Mouse (Mus musculus) heart, embryonic 14.5 days (tissue): ENCODE data around the gene Fam53b. TPM values are rescaled to one million over a fixed set of nuclear protein-coding genes. Genes with fewer than 3 reads are reported as not detected.

ENCODE experiments used
- ATAC-seq: fragments of 200-750 bp; cut with Nextera tagmentation; 2 replicates; pipeline ENCODE4 v1.8.0; 2017; ENCODE audit warnings: low read depth, moderate TSS enrichment; ENCODE audit not compliant: insufficient number of reproducible peaks, insufficient read depth, low FRiP score
- H3K27ac ChIP-seq, 2 experiments: fragments of 200-500 bp in 1 of 2; fragments of 300-500 bp in 1 of 2; sonication (generic) in 1 of 2; replicated peaks in 1 of 2; 2 replicates each; pipeline ENCODE4 v1.5.1; 2012 to 2014; ENCODE audit warnings: low read depth in 2 of 2, low read length in 2 of 2, control low read depth in 1 of 2, mild to moderate bottlenecking in 1 of 2, mixed read lengths in 1 of 2; ENCODE audit not compliant: control insufficient read depth in 1 of 2, insufficient read depth in 1 of 2
- H3K27me3 ChIP-seq: fragments of 300-500 bp; sonication (generic); 2 replicates; pipeline ENCODE4 v1.6.1; 2014; ENCODE audit warnings: mild to moderate bottlenecking, low read length, control low read depth; ENCODE audit not compliant: control insufficient read depth, insufficient read depth
- H3K36me3 ChIP-seq: fragments of 300-500 bp; sonication (generic); 2 replicates; pipeline ENCODE4 v1.6.1; 2014; ENCODE audit warnings: mild to moderate bottlenecking, control low read depth, low read length, mixed read lengths; ENCODE audit not compliant: control insufficient read depth, insufficient read depth
- H3K4me1 ChIP-seq, 2 experiments: fragments of 200-500 bp in 1 of 2; fragments of 300-500 bp in 1 of 2; sonication (generic) in 1 of 2; 2 replicates each; pipeline ENCODE4 v1.6.1; 2012 to 2014; ENCODE audit warnings: low read length in 2 of 2, control low read depth in 1 of 2, mixed read lengths in 1 of 2; ENCODE audit not compliant: control insufficient read depth in 2 of 2, insufficient read depth in 2 of 2
- H3K4me2 ChIP-seq: fragments of 300-500 bp; sonication (generic); 2 replicates; pipeline ENCODE4 v1.6.1; 2014; ENCODE audit warnings: mild to moderate bottlenecking, low read length
- H3K4me3 ChIP-seq, 2 experiments: fragments of 200-500 bp in 1 of 2; fragments of 300-500 bp in 1 of 2; sonication (generic) in 1 of 2; 2 replicates each; pipeline ENCODE4 v1.5.1; 2012 to 2014; ENCODE audit warnings: low read length in 2 of 2, mild to moderate bottlenecking in 2 of 2, control low read depth in 1 of 2, low read depth in 1 of 2, moderate library complexity in 1 of 2; ENCODE audit not compliant: control insufficient read depth in 1 of 2, insufficient read depth in 1 of 2
- H3K9ac ChIP-seq: fragments of 300-500 bp; sonication (generic); 2 replicates; pipeline ENCODE4 v1.6.1; 2014; ENCODE audit warnings: mild to moderate bottlenecking, low read length
- H3K9me3 ChIP-seq: fragments of 300-500 bp; sonication (generic); 2 replicates; pipeline ENCODE4 v1.6.1; 2016; ENCODE audit warnings: low read length, control low read depth; ENCODE audit not compliant: control insufficient read depth
- WGBS: fragments of 180-500 bp; shearing (Covaris S2); extraction: QIAGEN DNeasy Blood & Tissue Kit; methylation state at CpG from one replicate; pipeline ENCODE4 v1.1.7; 2014; 5-methylcytosine and 5-hydroxymethylcytosine counted together
- polyA plus RNA-seq: library from polyadenylated mRNA; unstranded; fragments of >200 nt; fragmentation: Nextera tagmentation; extraction: Ambion mirVana; gene quantifications from 2 replicates; pipeline ENCODE4 v1.2.1, GENCODE M21; 2014

Fam53b gene
- polyA plus RNA-seq, 1 experiment from 2014 or later, result 15.4 TPM

- no peaks in the 10 kb centered on the region for H3K9me3 ChIP-seq
- no peak overlapping the region for H3K27ac ChIP-seq
- WGBS, result 69% methylated on average over 5 of the region's 5 CpGs
- H3K9ac ChIP-seq, result no peak overlapping the region
- H3K4me2 ChIP-seq, result no peak overlapping the region
- peaks cover 36% of the 10 kb centered on the region for H3K36me3 ChIP-seq
- peaks cover 11 to 23% of the 10 kb centered on the region in 2 experiments for H3K4me1 ChIP-seq
- H3K27me3 ChIP-seq, result no peaks in the 10 kb centered on the region
- no peak overlapping the region for H3K4me3 ChIP-seq
- no peak for ATAC-seq
These were observed 41.2 kb downstream of the Fam53b start for GRCm38 (mm10) chr7:132772440-132772839.

- Histone ChIP-seq H3K4me3 (no peak overlapping the region), H3K36me3 (peaks cover 26% of the 10 kb centered on the region), H3K4me1 (peaks cover 8 to 22% of the 10 kb centered on the region in 2 experiments; a peak in 3 of 4 replicates), H3K27me3 (no peaks in the 10 kb centered on the region), H3K4me2 (no peak overlapping the region), H3K27ac (no peak overlapping the region), H3K9ac (no peak overlapping the region), H3K9me3 (no peaks in the 10 kb centered on the region)
- WGBS, result 79% methylated on average over 12 of the region's 12 CpGs
- ATAC-seq, result no peak
These were observed 45.0 kb downstream of the Fam53b start for GRCm38 (mm10) chr7:132768498-132769344.

- no peak overlapping the region for H3K9ac ChIP-seq
- WGBS, result 84% methylated on average over 4 of the region's 4 CpGs
- peaks cover 8 to 21% of the 10 kb centered on the region in 2 experiments; a peak in 3 of 4 replicates for H3K4me1 ChIP-seq
- no peaks in the 10 kb centered on the region for H3K9me3 ChIP-seq
- H3K27ac ChIP-seq, result no peak overlapping the region
- no peak overlapping the region for H3K4me2 ChIP-seq
- no peak for ATAC-seq
- H3K4me3 ChIP-seq, result no peak overlapping the region
- no peaks in the 10 kb centered on the region for H3K27me3 ChIP-seq
- peaks cover 26% of the 10 kb centered on the region for H3K36me3 ChIP-seq
These were observed 45.7 kb downstream of the Fam53b start for GRCm38 (mm10) chr7:132767999-132768370.

- H3K9ac ChIP-seq, result no peak overlapping the region
- peaks cover 8 to 19% of the 10 kb centered on the region in 2 experiments; a peak in 3 of 4 replicates for H3K4me1 ChIP-seq
- H3K4me2 ChIP-seq, result no peak overlapping the region
- no peaks in the 10 kb centered on the region for H3K9me3 ChIP-seq
- no peak for ATAC-seq
- no peaks in the 10 kb centered on the region for H3K27me3 ChIP-seq
- WGBS, result 85% methylated on average over 12 of the region's 12 CpGs
- peaks cover 26% of the 10 kb centered on the region for H3K36me3 ChIP-seq
- H3K27ac ChIP-seq, result no peak overlapping the region
- no peak overlapping the region for H3K4me3 ChIP-seq
These were observed 46.3 kb downstream of the Fam53b start for GRCm38 (mm10) chr7:132767233-132767998.

- H3K4me1 ChIP-seq, result peaks cover 8 to 22% of the 10 kb centered on the region in 2 experiments; a peak in 3 of 4 replicates
These were observed 47.3 kb downstream of the Fam53b start for GRCm38 (mm10) chr7:132766235-132766871.

GRCm38 (mm10) chr7:132765629-132766186 lies 48.0 kb downstream of the Fam53b start:
- H3K27ac ChIP-seq, result peak overlapping the region in 1 of 2 experiments; percentile 15; a peak in 1 of 4 replicates
- no peaks in the 10 kb centered on the region for H3K9me3 ChIP-seq
- ATAC-seq, result no peak
- H3K27me3 ChIP-seq, result no peaks in the 10 kb centered on the region
- WGBS, result 55% methylated on average over 3 of the region's 3 CpGs
- H3K36me3 ChIP-seq, result peaks cover 25% of the 10 kb centered on the region
- no peak overlapping the region for H3K4me3 ChIP-seq
- peaks cover 8 to 22% of the 10 kb centered on the region in 2 experiments; a peak in 3 of 4 replicates for H3K4me1 ChIP-seq
- H3K9ac ChIP-seq, result no peak overlapping the region
- H3K4me2 ChIP-seq, result no peak overlapping the region

More at GRCm38 (mm10) chr7:132766235-132766871, 47.3 kb downstream of the Fam53b start:
- Histone ChIP-seq H3K4me2 (no peak overlapping the region), H3K9me3 (no peaks in the 10 kb centered on the region), H3K4me3 (no peak overlapping the region), H3K27ac (peak overlapping the region in 1 of 2 experiments; percentile 15; a peak in 1 of 4 replicates), H3K27me3 (no peaks in the 10 kb centered on the region), H3K9ac (no peak overlapping the region), H3K36me3 (peaks cover 23% of the 10 kb centered on the region)
- no peak for ATAC-seq
- WGBS, result 48% methylated on average over 11 of the region's 11 CpGs
